Mouse (Mus musculus): Measurements from ENCODE around the gene Clcf1. TPM values are rescaled to one million over a fixed set of nuclear protein-coding genes. Genes with fewer than 3 reads are reported as not detected.

Gene Clcf1
- total RNA-seq (2021): 1 to 10 TPM; 1.5 to 1.9 TPM
- long read RNA-seq, experiment 1: 0 reads
- long read RNA-seq, experiment 2: 0 reads

GRCm38 (mm10) chr19:4214071-4214770, at the start of gene Clcf1, which contains the start of gene AC109138.7:
Clcf1 (plus strand) TSS chr19:4214238.
AC109138.7 (plus strand) TSS chr19:4214357.
- no peak for DNase-seq (ENCODE audit: low spot score in 2 of 2)

GRCm38 (mm10) chr19:4164721-4165120, 49.3 kb upstream of the Clcf1 start:
- no peak for DNase-seq (ENCODE audit: low spot score in 2 of 2)

- DNase-seq (ENCODE audit: low spot score in 2 of 2): no peak
Measured at GRCm38 (mm10) chr19:4166678-4167476, 47.2 kb upstream of the Clcf1 start.

GRCm38 (mm10) chr19:4169378-4169784, 44.7 kb upstream of the Clcf1 start:
- peak; percentile 100 for DNase-seq (ENCODE audit: low spot score in 2 of 2)

GRCm38 (mm10) chr19:4169810-4170209, 44.2 kb upstream of the Clcf1 start:
- DNase-seq (ENCODE audit: low spot score in 2 of 2): no peak

GRCm38 (mm10) chr19:4170723-4171392, 43.2 kb upstream of the Clcf1 start:
- DNase-seq (ENCODE audit: low spot score in 2 of 2): no peak

- DNase-seq (ENCODE audit: low spot score in 2 of 2): no peak
Measured at GRCm38 (mm10) chr19:4171393-4172290, 42.4 kb upstream of the Clcf1 start.

- DNase-seq (ENCODE audit: low spot score in 2 of 2): no peak
Measured at GRCm38 (mm10) chr19:4172925-4173324, 41.1 kb upstream of the Clcf1 start.

- peak in 1 of 2 experiments; percentile 34 for DNase-seq (ENCODE audit: low spot score in 2 of 2)
Measured at GRCm38 (mm10) chr19:4175368-4175947, 38.6 kb upstream of the Clcf1 start, which contains the start of gene Carns1. Carns1 (minus strand) TSS chr19:4175479.

GRCm38 (mm10) chr19:4180411-4180810, 33.6 kb upstream of the Clcf1 start:
- DNase-seq (ENCODE audit: low spot score in 2 of 2): no peak

- DNase-seq (ENCODE audit: low spot score in 2 of 2): peak; percentile 72 to 74
Measured at GRCm38 (mm10) chr19:4181892-4182291, 32.1 kb upstream of the Clcf1 start.

- DNase-seq (ENCODE audit: low spot score in 2 of 2): no peak
Measured at GRCm38 (mm10) chr19:4183689-4184088, 30.3 kb upstream of the Clcf1 start.

- no peak for DNase-seq (ENCODE audit: low spot score in 2 of 2)
Measured at GRCm38 (mm10) chr19:4184976-4185975, 28.8 kb upstream of the Clcf1 start.

- no peak for DNase-seq (ENCODE audit: low spot score in 2 of 2)
Measured at GRCm38 (mm10) chr19:4187303-4187702, 26.7 kb upstream of the Clcf1 start.

- DNase-seq (ENCODE audit: low spot score in 2 of 2): no peak
Measured at GRCm38 (mm10) chr19:4189051-4189620, 24.9 kb upstream of the Clcf1 start.

GRCm38 (mm10) chr19:4190831-4191334, 23.2 kb upstream of the Clcf1 start, which contains the start of gene Tbc1d10c:
Tbc1d10c (minus strand) TSS chr19:4191284.
- no peak for DNase-seq (ENCODE audit: low spot score in 2 of 2)

GRCm38 (mm10) chr19:4191528-4192250, 22.3 kb upstream of the Clcf1 start, which contains the start of gene Ppp1ca:
Ppp1ca (plus strand) TSS chr19:4192065.
- peak; percentile 95 for DNase-seq (ENCODE audit: low spot score in 2 of 2)
